Mouse (Mus musculus) liver, embryonic 11.5 days (tissue): Measurements from ENCODE around the gene Rps15. TPM values are rescaled to one million over a fixed set of nuclear protein-coding genes. Genes with fewer than 3 reads are reported as not detected.

Experiments
- ATAC-seq: fragments of 200-750 bp; cut with Nextera tagmentation; replicated peaks from 2 replicates; pipeline ENCODE4 v1.8.0; 2017; ENCODE audit warnings: moderate number of reproducible peaks, mild to moderate bottlenecking, moderate TSS enrichment, moderate library complexity; ENCODE audit not compliant: low FRiP score
- DNase-seq: peaks from one replicate; pipeline ENCODE4 v3.0.0-alpha.2; 2017; ENCODE audit warnings: low spot score
- H3K27ac ChIP-seq: fragments of 300-500 bp; sonication (generic); 2 replicates; pipeline ENCODE4 v1.5.1; 2014; ENCODE audit warnings: mild to moderate bottlenecking, low read depth, low read length, control low read depth
- H3K27me3 ChIP-seq: fragments of 300-500 bp; sonication (generic); replicated peaks from 2 replicates; pipeline ENCODE4 v1.6.1; 2014; ENCODE audit warnings: low read length, mixed read lengths; ENCODE audit not compliant: control insufficient read depth, insufficient read depth
- H3K36me3 ChIP-seq: fragments of 300-500 bp; sonication (generic); 2 replicates; pipeline ENCODE4 v1.6.1; 2014; ENCODE audit warnings: mild to moderate bottlenecking, low read length, moderate library complexity, mixed read lengths; ENCODE audit not compliant: control insufficient read depth, insufficient read depth
- H3K4me1 ChIP-seq: fragments of 300-500 bp; sonication (generic); replicated peaks from 2 replicates; pipeline ENCODE4 v1.6.1; 2014; ENCODE audit warnings: low read length, mixed read lengths; ENCODE audit not compliant: control insufficient read depth, insufficient read depth
- H3K4me2 ChIP-seq: fragments of 300-500 bp; sonication (generic); 2 replicates; pipeline ENCODE4 v1.6.1; 2014; ENCODE audit warnings: mild to moderate bottlenecking, control low read depth, moderate library complexity
- H3K4me3 ChIP-seq: fragments of 300-500 bp; sonication (generic); 2 replicates; pipeline ENCODE4 v1.5.1; 2014; ENCODE audit warnings: low read depth, low read length, control low read depth
- H3K9ac ChIP-seq: fragments of 300-500 bp; sonication (generic); 2 replicates; pipeline ENCODE4 v1.6.1; 2014; ENCODE audit warnings: low read depth, low read length, control low read depth
- H3K9me3 ChIP-seq: fragments of 300-500 bp; sonication (generic); 2 replicates; pipeline ENCODE4 v1.6.1; 2016; ENCODE audit warnings: low read length, inconsistent platforms, mixed read lengths; ENCODE audit not compliant: control insufficient read depth
- WGBS: fragments of 180-500 bp; shearing (Covaris S2); extraction: QIAGEN DNeasy Blood & Tissue Kit; methylation state at CpG from one replicate; pipeline ENCODE4 v1.1.7; 2014; 5-methylcytosine and 5-hydroxymethylcytosine counted together
- polyA plus RNA-seq: library from polyadenylated mRNA; unstranded; fragments of >200 nt; fragmentation: Nextera tagmentation; extraction: Ambion mirVana; gene quantifications from 2 replicates; pipeline ENCODE4 v1.2.1, GENCODE M21; 2014

The Rps15 gene
- polyA plus RNA-seq, 1 experiment from 2014 or later = 1,408 TPM

DNA sequence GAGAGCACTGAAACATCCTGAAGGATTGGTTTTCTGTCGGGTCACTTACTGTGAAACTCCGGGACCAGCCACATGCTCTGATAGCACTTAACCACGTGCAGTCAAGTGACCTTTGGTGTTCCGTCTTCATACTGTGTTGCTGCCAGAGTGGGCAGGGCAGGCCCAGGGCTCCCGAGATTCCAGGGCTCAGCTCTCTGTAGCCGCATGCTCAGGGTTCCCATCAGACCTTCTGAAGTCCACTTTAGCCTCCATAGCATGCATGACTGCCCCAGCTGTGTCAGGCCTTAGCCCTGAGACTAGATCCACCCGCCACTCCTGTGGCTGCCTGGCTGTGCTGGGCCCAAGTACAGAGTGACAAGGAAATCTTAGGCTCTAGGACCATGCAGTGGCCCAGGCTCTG is 10.9 kb upstream of the Rps15 start:
- ATAC-seq (no peak), DNase-seq (no peak)
- Histone ChIP-seq H3K4me1 (no peaks in the 10 kb centered on the region), H3K4me3 (no peak overlapping the region), H3K27me3 (no peaks in the 10 kb centered on the region), H3K36me3 (peaks cover 80% of the 10 kb centered on the region), H3K27ac (no peak overlapping the region), H3K9ac (no peak overlapping the region), H3K9me3 (no peaks in the 10 kb centered on the region), H3K4me2 (no peak overlapping the region)
- WGBS = 85% methylated on average over 7 of the region's 7 CpGs

DNA sequence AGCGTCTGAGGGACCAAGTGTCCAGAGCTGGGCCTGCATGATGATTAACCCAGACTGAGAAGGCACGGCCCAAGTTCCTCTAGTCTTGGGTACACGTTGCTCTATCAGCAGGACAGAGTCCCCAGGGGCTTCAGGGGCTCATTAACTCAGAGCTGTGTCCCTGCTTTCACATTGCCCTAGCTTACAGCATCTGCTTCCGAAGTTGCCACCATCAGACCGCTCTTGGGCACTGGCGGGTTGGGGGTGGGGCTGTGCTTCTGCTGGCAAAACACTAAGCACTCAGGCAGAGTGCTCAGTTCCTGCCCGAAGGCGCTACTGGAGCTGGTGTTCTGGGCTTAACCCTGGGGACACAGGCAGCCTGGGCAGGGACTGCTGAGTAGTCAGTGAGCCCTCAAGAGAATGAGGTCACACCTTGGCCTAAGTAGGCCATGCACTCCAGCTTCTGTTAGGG is 10.3 kb upstream of the Rps15 start:
- H3K9me3 ChIP-seq = no peaks in the 10 kb centered on the region
- H3K4me2 ChIP-seq = no peak overlapping the region
- H3K9ac ChIP-seq = no peak overlapping the region
- 85% methylated on average over 8 of the region's 8 CpGs for WGBS
- no peak; the same call in 1 of the 2 replicates for ATAC-seq
- no peaks in the 10 kb centered on the region for H3K4me1 ChIP-seq
- H3K4me3 ChIP-seq = no peak overlapping the region
- no peak for DNase-seq
- no peaks in the 10 kb centered on the region for H3K27me3 ChIP-seq
- peaks cover 82% of the 10 kb centered on the region for H3K36me3 ChIP-seq
- no peak overlapping the region for H3K27ac ChIP-seq

GRCm38 (mm10) chr10:80282481-80283441 is 9.5 kb upstream of the Rps15 start:
- no peak for DNase-seq
- Histone ChIP-seq H3K9ac (no peak overlapping the region), H3K36me3 (peaks cover 81% of the 10 kb centered on the region), H3K27ac (no peak overlapping the region), H3K9me3 (no peaks in the 10 kb centered on the region), H3K4me2 (no peak overlapping the region), H3K4me3 (no peak overlapping the region), H3K4me1 (no peaks in the 10 kb centered on the region), H3K27me3 (no peaks in the 10 kb centered on the region)
- 87% methylated on average over 20 of the region's 20 CpGs for WGBS
- no peak for ATAC-seq

DNA sequence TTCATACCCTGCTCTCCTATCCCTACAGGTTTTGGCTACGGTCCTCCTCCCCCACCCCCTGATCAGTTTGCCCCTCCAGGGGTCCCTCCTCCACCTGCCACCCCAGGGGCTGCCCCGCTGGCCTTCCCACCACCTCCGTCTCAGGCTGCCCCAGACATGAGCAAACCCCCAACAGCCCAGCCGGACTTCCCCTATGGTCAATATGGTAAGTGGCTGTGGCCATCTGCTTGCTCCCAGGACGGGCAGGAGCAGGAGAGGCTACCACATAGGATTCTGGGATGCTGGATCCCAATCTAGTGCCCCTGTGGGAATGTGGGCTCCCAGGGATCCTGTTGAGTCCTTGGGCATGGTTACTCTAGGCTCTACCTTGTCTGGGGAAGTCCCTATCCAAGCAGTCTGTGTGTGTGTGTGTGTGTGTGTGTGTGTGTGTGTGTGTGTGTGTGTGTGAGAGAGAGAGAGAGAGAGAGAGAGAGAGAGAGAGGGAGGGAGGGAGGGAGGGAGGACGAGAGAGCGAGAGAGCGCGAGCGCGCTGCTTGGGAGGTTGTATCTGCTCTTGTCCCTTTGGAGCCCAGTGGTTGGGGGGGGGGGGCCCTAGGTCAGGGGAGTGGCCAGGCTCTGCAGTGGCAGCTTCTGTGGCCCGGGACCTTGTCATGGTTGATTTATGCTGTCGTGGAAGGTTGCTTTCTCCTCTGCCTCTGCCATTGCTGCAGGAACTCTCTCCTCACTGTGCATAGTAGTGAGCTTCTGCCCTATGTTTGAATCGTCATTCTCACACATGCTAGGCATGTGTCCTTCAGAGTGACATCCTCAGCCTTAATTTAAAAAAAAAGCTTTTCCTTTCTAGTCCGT is 6.8 kb upstream of the Rps15 start:
- Histone ChIP-seq H3K36me3 (peaks cover 62% of the 10 kb centered on the region), H3K4me1 (no peaks in the 10 kb centered on the region), H3K9me3 (no peaks in the 10 kb centered on the region), H3K4me2 (no peak overlapping the region), H3K4me3 (no peak overlapping the region), H3K27me3 (no peaks in the 10 kb centered on the region), H3K9ac (no peak overlapping the region), H3K27ac (no peak overlapping the region)
- ATAC-seq (no peak), DNase-seq (no peak)
- WGBS = 83% methylated on average over 15 of the region's 15 CpGs

GRCm38 (mm10) chr10:80288097-80288496 is 4.2 kb upstream of the Rps15 start:
- WGBS = 92% methylated on average over 12 of the region's 12 CpGs
- no peaks in the 10 kb centered on the region for H3K27me3 ChIP-seq
- H3K27ac ChIP-seq = no peak overlapping the region
- H3K4me3 ChIP-seq = no peak overlapping the region
- H3K36me3 ChIP-seq = peaks cover 45% of the 10 kb centered on the region
- no peaks in the 10 kb centered on the region for H3K9me3 ChIP-seq
- H3K4me2 ChIP-seq = no peak overlapping the region
- no peak overlapping the region for H3K9ac ChIP-seq
- DNase-seq (no peak), ATAC-seq (no peak)
- no peaks in the 10 kb centered on the region; the same call in 1 of the 2 replicates for H3K4me1 ChIP-seq

- H3K4me2 ChIP-seq = no peak overlapping the region
- no peaks in the 10 kb centered on the region for H3K9me3 ChIP-seq
- WGBS = 68% methylated on average over 8 of the region's 8 CpGs
- H3K36me3 ChIP-seq = peaks cover 43% of the 10 kb centered on the region
- ATAC-seq = no peak
- no peak overlapping the region for H3K27ac ChIP-seq
- peaks cover 3% of the 10 kb centered on the region; the same call in 1 of the 2 replicates for H3K4me1 ChIP-seq
- no peak overlapping the region for H3K9ac ChIP-seq
- H3K27me3 ChIP-seq = no peaks in the 10 kb centered on the region
- no peak overlapping the region for H3K4me3 ChIP-seq
- no peak for DNase-seq
Measured at GRCm38 (mm10) chr10:80288657-80289056, 3.6 kb upstream of the Rps15 start.

DNA sequence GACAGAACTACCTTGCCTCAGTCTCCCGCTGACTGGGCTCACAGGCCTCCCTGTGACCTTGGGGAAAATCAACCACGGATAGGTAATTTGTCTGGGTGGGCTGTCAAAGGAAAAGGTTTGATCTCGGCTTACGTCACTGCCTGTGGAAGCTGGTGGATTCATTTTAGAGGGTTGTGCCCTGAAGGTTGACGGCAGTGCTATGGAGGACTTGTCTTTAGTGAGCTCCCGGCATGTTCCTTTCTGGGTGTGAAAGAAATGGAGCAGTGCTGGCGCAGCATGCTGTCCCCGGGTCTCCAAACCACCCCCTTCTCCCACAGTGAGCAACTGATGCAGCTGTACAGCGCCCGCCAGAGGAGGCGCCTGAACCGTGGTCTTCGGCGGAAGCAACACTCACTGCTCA is 1.1 kb downstream of the Rps15 start:
- peaks cover 10% of the 10 kb centered on the region for H3K27me3 ChIP-seq
- WGBS = 22% methylated on average over 14 of the region's 14 CpGs
- peaks cover 16% of the 10 kb centered on the region for H3K36me3 ChIP-seq
- H3K4me1 ChIP-seq = peaks cover 21% of the 10 kb centered on the region
- DNase-seq = no peak
- H3K9me3 ChIP-seq = no peaks in the 10 kb centered on the region
- H3K27ac ChIP-seq = peak overlapping the region; percentile 89
- H3K4me2 ChIP-seq = peak overlapping the region; percentile 83
- H3K9ac ChIP-seq = peak overlapping the region; percentile 100
- H3K4me3 ChIP-seq = peak overlapping the region; percentile 96
- ATAC-seq = no peak

DNA sequence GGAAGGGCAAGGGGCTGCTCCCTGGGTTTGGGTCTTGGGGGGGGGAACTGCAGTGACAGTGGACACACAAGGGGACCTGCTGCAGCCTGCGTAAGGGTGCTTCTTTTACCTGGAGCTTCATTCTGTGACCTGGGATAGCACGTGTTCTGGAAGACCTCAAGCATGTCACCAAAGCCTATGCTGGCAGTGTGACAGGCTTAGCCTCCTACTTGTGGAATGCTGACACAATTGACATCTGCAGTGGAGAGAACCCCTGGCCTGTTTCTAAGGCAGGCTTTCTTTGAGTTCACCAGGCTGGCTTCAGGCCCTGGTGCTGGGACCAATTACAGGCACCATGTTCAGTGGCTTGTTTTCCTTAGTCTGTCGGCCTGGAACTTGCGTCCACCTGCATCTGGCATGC is 2.1 kb downstream of the Rps15 start:
- H3K27ac ChIP-seq = peak overlapping the region; percentile 62
- peak overlapping the region; percentile 96 for H3K4me3 ChIP-seq
- peak overlapping the region; percentile 83 for H3K4me2 ChIP-seq
- no peaks in the 10 kb centered on the region for H3K9me3 ChIP-seq
- 86% methylated on average over 4 of the region's 4 CpGs for WGBS
- DNase-seq (no peak), ATAC-seq (no peak)
- peak overlapping the region; percentile 100 for H3K9ac ChIP-seq
- peaks cover 21% of the 10 kb centered on the region for H3K4me1 ChIP-seq
- H3K27me3 ChIP-seq = peaks cover 20% of the 10 kb centered on the region
- H3K36me3 ChIP-seq = peaks cover 14% of the 10 kb centered on the region
